Mouse (Mus musculus): ENCODE data around the gene Cisd1. TPM values are rescaled to one million over a fixed set of nuclear protein-coding genes. Genes with fewer than 3 reads are reported as not detected.
"Not testable (repeated sequence)": the region's sequence is repeated elsewhere in the genome, so short reads cannot be mapped to it uniquely, and the experiment has no call there.

Cisd1 gene
- 93.0 and 96.5 TPM in 2 replicates for polyA plus RNA-seq (2015; fragmentation: Nextera tagmentation; extraction: Ambion mirVana)

DNA sequence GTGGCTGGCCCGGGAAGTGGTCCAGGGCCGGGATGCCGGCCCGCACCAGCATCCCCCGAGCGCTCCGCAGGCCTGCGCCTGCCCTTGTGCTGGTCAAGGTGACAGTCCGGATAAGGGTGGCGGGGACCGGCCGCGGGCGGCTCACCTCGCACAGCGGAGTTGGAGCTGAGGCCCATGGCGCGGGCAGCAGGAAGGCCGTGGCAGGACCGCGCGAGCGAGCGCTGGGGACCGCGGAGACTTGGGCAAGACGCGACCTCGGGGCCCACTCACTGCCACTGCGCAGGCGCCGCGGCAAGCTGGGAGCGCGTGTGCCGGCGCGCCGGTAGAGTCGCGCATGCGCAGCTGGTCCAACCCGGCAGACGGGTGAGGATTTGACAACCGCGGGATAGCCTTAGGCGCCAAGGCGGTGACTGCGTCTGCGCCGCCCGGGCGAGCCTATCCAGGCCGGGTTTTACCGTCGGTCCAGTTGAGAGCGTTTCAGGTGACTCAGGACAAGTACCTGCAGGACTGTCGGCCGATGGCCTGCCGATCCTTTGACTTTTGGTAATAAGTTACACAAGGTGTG lies at the start of gene Cisd1:
Cisd1 (minus strand) TSS at position 376 of the 565 bp plus-strand sequence.
- Histone ChIP-seq H3K9ac (peak within 1 kb of the TSS; percentile 81), H3K27me3 (no peaks in the 10 kb centered on the region), H3K4me1 (peaks cover 28% of the 10 kb centered on the region), H3K9me3 (no peaks in the 10 kb centered on the region), H3K4me2 (peak within 1 kb of the TSS; percentile 80), H3K36me3 (no peaks in the 10 kb centered on the region), H3K27ac (peak within 1 kb of the TSS; percentile 35), H3K4me3 (peak within 1 kb of the TSS; percentile 74)
- peak; percentile 76 for ATAC-seq (ENCODE audit: borderline replicate concordance, extremely low read depth, low FRiP score, low TSS enrichment)
- under 1% methylated on average over 60 of the region's 60 CpGs for WGBS

DNA sequence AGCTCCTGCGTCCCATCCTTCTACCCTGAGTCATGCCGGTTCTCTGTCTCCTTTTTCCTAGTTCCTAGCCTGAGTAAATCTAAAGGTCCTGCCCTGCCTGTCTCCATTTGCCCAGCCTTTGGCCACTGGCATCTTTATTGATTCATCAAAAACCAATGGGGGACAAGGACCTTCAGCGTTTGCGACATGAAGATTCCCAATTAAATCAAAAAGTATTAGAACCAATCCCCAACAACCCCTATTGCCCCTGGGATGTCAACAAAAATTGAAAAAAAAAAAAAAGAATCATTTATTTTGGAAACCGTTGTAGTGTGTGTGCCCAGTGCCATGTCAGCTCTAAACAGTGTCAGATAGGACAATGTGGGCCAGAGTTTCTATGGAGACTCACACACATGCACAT lies 44.6 kb upstream of the Cisd1 start:
- no peak for ATAC-seq (ENCODE audit: borderline replicate concordance, extremely low read depth, low FRiP score, low TSS enrichment)
- Histone ChIP-seq H3K4me2 (no peak overlapping the region), H3K36me3 (no peaks in the 10 kb centered on the region), H3K4me3 (no peak overlapping the region), H3K9ac (no peak overlapping the region), H3K9me3 (no peaks in the 10 kb centered on the region), H3K27ac (no peak overlapping the region), H3K4me1 (no peaks in the 10 kb centered on the region), H3K27me3 (no peaks in the 10 kb centered on the region)
- 89% methylated on average over 5 of the region's 5 CpGs for WGBS

DNA sequence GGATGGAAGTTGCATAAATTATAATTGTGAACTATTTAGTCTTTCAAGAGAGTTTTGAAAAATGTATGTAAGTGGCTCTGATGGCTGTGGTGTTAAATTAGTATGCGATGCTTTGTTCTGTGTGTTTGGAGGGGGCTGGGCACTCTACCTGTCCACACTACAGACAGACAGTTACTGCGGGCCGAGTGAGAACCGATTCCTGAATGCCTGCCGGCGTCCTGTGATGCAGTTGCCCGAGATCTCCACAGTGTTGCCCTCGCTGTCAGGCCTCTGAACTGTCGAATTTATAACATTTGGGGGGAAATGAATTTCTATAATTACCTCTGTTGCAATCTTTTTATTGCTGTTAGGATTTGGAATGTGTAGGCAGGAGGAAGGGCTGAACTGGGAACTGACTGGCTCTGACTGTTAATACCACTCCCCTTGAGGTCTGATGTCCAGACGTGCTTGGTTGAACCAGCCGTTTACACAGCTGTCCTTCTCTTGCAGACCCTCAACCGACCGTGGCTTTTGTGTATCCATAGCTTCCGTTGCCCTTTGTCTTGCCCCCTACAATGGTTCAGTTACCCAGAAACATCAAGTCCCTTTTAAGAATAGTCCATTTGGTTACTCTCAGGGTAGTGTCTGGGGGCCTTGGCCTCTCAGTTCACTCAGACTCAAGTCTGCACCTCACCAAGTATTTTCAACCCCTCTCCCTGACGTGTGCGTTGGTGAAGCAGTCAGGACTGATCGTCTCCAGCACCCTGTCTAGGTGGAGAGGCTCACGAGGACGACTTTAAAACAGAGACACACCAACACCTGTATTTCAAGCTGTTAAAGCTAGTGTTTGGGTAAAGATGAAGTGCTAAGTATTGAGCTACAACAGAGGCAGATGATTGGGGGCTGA lies 39.6 kb upstream of the Cisd1 start:
- Histone ChIP-seq H3K4me3 (no peak overlapping the region), H3K36me3 (peaks cover 10% of the 10 kb centered on the region), H3K4me1 (no peaks in the 10 kb centered on the region), H3K27ac (no peak overlapping the region), H3K9me3 (no peaks in the 10 kb centered on the region), H3K27me3 (no peaks in the 10 kb centered on the region), H3K4me2 (no peak overlapping the region), H3K9ac (no peak overlapping the region)
- WGBS, result 48% methylated on average over 19 of the region's 19 CpGs
- ATAC-seq (ENCODE audit: borderline replicate concordance, extremely low read depth, low FRiP score, low TSS enrichment), result no peak

DNA sequence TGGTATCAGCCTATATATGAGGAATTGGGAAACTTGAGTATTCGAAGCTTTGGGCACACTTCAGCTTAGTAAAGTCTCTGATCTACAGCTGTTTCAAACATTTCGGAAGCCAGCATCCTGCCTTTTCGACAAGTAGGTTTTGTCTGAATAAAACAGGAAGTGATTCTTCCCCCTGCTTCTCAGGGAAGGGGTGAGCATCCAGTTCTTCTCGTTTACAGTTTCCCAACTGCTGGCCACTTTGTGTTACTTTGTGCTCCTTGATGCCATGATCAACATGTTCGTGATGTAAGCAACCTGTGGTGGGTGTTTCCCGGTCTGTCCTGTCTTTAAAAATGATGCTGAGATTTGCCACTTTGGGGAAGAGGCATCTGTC lies 38.8 kb upstream of the Cisd1 start:
- not testable (repeated sequence) for H3K4me2 ChIP-seq; H3K27me3 ChIP-seq; H3K4me1 ChIP-seq; H3K4me3 ChIP-seq; ATAC-seq (ENCODE audit: borderline replicate concordance, extremely low read depth, low FRiP score, low TSS enrichment); H3K27ac ChIP-seq; H3K9me3 ChIP-seq; H3K9ac ChIP-seq
- peaks cover 12% of the 10 kb centered on the region for H3K36me3 ChIP-seq
- WGBS, result 52% methylated on average over 6 of the region's 6 CpGs

DNA sequence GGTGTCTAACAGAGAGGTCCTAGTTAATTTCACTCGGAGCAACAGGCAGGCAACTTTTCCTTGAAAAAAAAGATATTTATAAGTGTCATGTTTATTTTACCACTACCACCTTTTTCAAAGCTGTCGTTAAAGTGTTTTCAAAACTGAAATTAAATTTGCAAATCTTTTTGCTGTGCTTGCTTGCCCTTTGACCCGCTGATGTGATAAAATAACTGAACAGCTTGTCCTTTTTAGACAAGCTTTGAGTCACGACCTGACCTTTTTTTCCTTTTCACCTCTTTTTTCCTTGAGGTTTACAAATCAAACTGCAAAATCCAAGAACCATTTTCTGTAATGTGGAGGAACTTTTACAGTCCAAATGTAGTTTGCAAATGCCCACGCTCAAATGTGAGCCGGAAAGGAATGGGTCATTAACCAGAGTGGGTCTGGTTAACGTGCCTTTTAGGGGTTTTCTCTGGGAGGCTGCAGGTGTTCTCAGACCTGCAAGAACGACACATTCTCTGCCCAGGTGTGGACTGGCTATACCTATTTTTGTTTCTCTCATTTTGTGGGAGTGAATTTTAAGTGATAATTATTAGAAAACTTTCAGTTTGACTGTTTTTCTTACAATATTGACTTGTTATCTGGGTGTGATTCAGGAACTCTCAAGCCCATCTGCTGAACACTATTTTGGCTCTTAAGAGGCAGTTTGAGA lies 38.3 kb upstream of the Cisd1 start:
- Histone ChIP-seq H3K9me3 (no peaks in the 10 kb centered on the region), H3K4me3 (no peak overlapping the region), H3K27ac (no peak overlapping the region), H3K27me3 (no peaks in the 10 kb centered on the region), H3K4me2 (no peak overlapping the region), H3K4me1 (no peaks in the 10 kb centered on the region), H3K9ac (no peak overlapping the region), H3K36me3 (peaks cover 15% of the 10 kb centered on the region)
- WGBS, result 52% methylated on average over 8 of the region's 8 CpGs
- ATAC-seq (ENCODE audit: borderline replicate concordance, extremely low read depth, low FRiP score, low TSS enrichment), result no peak

DNA sequence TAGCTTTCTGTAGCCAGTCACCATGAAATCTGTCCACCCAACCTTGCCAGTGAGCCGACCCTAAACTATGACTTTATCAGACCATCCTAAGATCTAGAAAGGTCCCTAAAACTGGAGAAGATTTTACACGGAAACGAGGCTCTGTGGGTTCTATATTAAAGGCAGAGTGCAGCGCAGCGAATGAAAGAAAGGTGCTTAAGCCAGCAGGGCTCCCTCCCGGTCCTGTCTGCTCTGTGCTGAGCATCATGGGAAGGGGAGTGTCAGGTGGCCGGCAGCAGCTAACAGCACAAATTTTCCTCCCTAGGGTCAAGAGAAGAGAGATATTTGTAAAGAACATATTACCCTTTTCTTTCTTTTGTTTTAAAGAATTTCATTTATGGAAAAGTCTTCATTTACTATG lies 37.4 kb upstream of the Cisd1 start:
- H3K27ac ChIP-seq, result no peak overlapping the region
- ATAC-seq (ENCODE audit: borderline replicate concordance, extremely low read depth, low FRiP score, low TSS enrichment), result no peak

DNA sequence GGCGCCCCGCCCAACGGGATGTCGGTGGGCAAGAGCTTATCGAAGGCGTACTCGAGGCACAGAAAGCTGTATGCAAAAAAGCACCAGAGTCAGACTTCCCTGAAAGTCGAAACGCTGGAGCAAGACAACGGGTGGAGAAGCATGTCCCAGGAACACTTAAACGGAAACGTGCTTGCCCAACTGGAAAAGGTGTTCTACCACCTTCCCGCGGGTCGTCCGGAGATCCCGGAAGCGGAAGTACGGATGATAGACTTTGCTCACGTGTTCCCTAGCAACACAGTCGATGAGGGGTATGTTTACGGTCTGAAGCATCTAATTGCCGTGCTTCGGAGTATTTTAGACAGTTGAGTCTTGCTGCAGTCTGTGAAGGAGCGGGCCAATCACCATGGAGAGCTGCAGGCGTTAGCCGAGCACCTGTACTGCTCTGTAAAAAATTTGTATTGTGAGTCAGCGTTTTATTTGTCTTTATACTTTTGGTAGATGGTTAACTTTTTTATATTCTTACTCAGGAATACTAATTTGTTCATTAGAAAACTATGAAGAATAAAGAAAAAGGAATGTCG lies 36.8 kb upstream of the Cisd1 start:
- Histone ChIP-seq H3K27ac (no peak overlapping the region), H3K4me2 (no peak overlapping the region), H3K27me3 (no peaks in the 10 kb centered on the region), H3K9ac (no peak overlapping the region), H3K4me3 (no peak overlapping the region), H3K9me3 (no peaks in the 10 kb centered on the region), H3K4me1 (no peaks in the 10 kb centered on the region), H3K36me3 (peaks cover 21% of the 10 kb centered on the region)
- ATAC-seq (ENCODE audit: borderline replicate concordance, extremely low read depth, low FRiP score, low TSS enrichment), result no peak
- 87% methylated on average over 29 of the region's 29 CpGs for WGBS

More for the DNA sequence above, 37.4 kb upstream of the Cisd1 start:
- Histone ChIP-seq H3K9ac (no peak overlapping the region), H3K9me3 (no peaks in the 10 kb centered on the region), H3K4me3 (no peak overlapping the region), H3K4me1 (no peaks in the 10 kb centered on the region), H3K27me3 (no peaks in the 10 kb centered on the region), H3K4me2 (no peak overlapping the region), H3K36me3 (peaks cover 17% of the 10 kb centered on the region)
- WGBS, result 69% methylated on average over 7 of the region's 7 CpGs

DNA sequence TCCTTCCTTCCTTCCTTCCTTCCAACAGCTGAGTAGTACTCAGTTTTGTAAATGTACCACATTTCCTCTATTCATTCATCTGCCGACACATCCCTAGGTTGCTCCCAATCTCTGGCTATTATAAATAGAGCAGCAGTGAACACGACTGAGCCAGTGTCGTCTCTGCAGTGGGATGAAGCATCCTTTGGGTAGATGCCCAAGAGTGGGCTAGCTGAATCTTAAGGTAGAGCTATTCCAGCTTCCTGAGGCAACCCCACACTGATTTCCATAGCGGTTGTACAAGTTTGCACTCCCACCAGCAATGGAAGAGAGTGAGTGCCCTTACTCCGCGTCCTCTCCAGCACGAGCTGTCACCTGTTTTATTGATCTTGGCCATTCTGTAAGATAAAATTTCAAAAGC lies 35.7 kb upstream of the Cisd1 start:
- no peaks in the 10 kb centered on the region for H3K27me3 ChIP-seq
- H3K9me3 ChIP-seq, result no peaks in the 10 kb centered on the region
- no peaks in the 10 kb centered on the region for H3K4me1 ChIP-seq
- H3K36me3 ChIP-seq, result peaks cover 21% of the 10 kb centered on the region
- no peak for ATAC-seq (ENCODE audit: borderline replicate concordance, extremely low read depth, low FRiP score, low TSS enrichment)
- no peak overlapping the region for H3K27ac ChIP-seq
- WGBS, result 79% methylated on average over 7 of the region's 7 CpGs
- no peak overlapping the region for H3K9ac ChIP-seq
- no peak overlapping the region for H3K4me2 ChIP-seq
- H3K4me3 ChIP-seq, result no peak overlapping the region

DNA sequence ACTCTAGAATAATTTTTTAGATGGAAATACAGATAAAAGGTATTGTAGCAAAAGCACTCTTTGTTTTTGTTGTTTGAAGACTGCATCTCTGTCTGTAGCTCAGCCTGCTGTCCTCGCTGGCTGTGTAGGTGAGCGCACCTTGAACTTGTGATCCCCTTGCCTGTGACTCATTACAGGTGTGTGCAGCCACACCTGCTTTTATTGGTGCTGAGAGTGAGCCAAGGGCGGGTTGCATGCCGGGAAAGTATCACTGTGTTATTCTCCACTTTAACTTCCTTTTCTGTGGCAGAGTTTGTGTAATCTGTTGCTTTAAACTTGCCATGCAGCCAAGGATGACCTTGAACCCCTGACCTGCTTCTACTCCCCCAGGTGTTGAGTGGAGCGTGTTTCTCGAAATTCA lies 31.3 kb upstream of the Cisd1 start:
- no peak overlapping the region for H3K27ac ChIP-seq
- no peak for ATAC-seq (ENCODE audit: borderline replicate concordance, extremely low read depth, low FRiP score, low TSS enrichment)
- no peak overlapping the region for H3K4me2 ChIP-seq
- no peaks in the 10 kb centered on the region for H3K27me3 ChIP-seq
- H3K36me3 ChIP-seq, result peaks cover 23% of the 10 kb centered on the region
- H3K9me3 ChIP-seq, result no peaks in the 10 kb centered on the region
- no peak overlapping the region for H3K4me3 ChIP-seq
- no peak overlapping the region for H3K9ac ChIP-seq
- H3K4me1 ChIP-seq, result no peaks in the 10 kb centered on the region
- WGBS, result 81% methylated on average over 6 of the region's 6 CpGs

DNA sequence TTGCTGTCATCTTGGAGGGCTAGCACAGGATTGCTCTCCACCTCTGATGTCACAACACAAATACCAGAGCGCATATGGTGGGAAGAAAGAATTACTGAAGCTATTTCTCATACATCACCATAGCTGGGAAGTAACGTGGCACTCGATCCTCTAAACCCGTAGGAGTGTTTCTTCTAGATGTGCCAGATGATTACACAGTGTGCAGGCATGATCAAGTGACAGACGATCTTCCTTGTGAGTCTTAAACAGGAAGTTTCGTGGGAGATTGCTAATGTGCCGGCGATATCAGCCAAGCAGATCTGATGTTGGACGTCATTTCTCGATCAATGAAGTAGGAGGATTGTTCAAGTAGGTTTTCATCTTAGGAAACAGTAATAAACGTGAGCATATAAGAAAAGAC lies 29.0 kb upstream of the Cisd1 start:
- no peaks in the 10 kb centered on the region for H3K9me3 ChIP-seq
- H3K9ac ChIP-seq, result no peak overlapping the region
- 72% methylated on average over 11 of the region's 11 CpGs for WGBS
- H3K27me3 ChIP-seq, result no peaks in the 10 kb centered on the region
- H3K36me3 ChIP-seq, result peaks cover 20% of the 10 kb centered on the region; the same call in 1 of the 2 replicates
- no peak overlapping the region for H3K4me3 ChIP-seq
- no peak overlapping the region for H3K27ac ChIP-seq
- H3K4me1 ChIP-seq, result no peaks in the 10 kb centered on the region
- no peak for ATAC-seq (ENCODE audit: borderline replicate concordance, extremely low read depth, low FRiP score, low TSS enrichment)
- no peak overlapping the region for H3K4me2 ChIP-seq

DNA sequence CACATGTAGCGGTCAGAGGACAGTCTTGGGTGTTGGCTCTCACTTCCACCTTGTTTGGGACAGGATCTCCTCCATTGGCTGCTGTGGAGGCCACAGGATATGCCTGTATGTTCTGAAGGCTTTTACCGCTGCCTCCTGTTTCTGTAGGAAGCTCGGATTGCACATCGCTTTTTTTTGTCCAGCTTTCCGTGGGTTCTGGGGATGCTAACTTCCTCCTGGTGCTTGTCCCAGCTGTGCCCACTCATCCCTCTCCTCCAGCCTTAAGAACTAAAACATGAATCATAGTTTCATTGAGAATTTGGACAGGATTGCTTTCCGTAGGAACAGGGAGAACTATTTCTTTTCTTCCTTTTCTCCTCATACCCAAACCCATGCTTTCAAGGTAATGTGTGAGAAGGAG lies 27.1 kb upstream of the Cisd1 start:
- H3K27ac ChIP-seq, result no peak overlapping the region
- no peak overlapping the region for H3K9ac ChIP-seq
- ATAC-seq (ENCODE audit: borderline replicate concordance, extremely low read depth, low FRiP score, low TSS enrichment), result no peak
- no peaks in the 10 kb centered on the region for H3K4me1 ChIP-seq
- 64% methylated on average over 6 of the region's 6 CpGs for WGBS
- H3K9me3 ChIP-seq, result no peaks in the 10 kb centered on the region
- peaks cover 11% of the 10 kb centered on the region; the same call in 1 of the 2 replicates for H3K36me3 ChIP-seq
- H3K4me2 ChIP-seq, result no peak overlapping the region
- H3K4me3 ChIP-seq, result no peak overlapping the region
- H3K27me3 ChIP-seq, result no peaks in the 10 kb centered on the region

DNA sequence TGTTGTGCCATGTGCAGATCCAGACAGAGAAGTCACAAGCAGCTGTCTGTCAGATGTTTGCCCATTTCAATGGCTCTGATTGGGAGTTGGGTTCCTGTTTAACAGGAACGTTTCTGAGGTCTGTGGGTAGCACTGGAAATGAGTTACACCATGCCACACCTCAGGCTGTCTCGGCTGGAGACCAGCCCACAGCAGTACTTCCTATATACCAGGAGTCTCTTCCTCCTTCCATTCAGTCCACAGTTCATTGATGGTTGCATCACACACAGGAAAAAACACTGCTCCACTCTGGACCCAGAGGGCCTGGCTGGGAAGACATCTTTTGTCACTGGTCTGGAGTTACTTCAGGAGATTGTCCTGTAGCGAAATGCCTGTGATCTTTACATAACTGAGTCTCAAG lies 24.7 kb upstream of the Cisd1 start:
- Histone ChIP-seq H3K27ac (no peak overlapping the region), H3K27me3 (no peaks in the 10 kb centered on the region), H3K4me2 (no peak overlapping the region), H3K9me3 (no peaks in the 10 kb centered on the region), H3K4me3 (no peak overlapping the region), H3K36me3 (peaks cover 7% of the 10 kb centered on the region; the same call in 1 of the 2 replicates), H3K9ac (no peak overlapping the region), H3K4me1 (no peaks in the 10 kb centered on the region)
- WGBS, result 68% methylated on average over 3 of the region's 3 CpGs
- no peak for ATAC-seq (ENCODE audit: borderline replicate concordance, extremely low read depth, low FRiP score, low TSS enrichment)
